Mouse (Mus musculus): ENCODE results near the gene Mymk. TPM values are rescaled to one million over a fixed set of nuclear protein-coding genes. Genes with fewer than 3 reads are reported as not detected.

Mymk gene
- polyA plus RNA-seq, 1 experiment from 2014 or later: 1.1 TPM

GRCm38 (mm10) chr2:27103554-27103953 lies 31.6 kb upstream of the Mymk start:
- WGBS: 48% methylated on average over 7 of the region's 7 CpGs
- ATAC-seq (replicated peaks; ENCODE audit: extremely low read depth, insufficient read depth, low FRiP score): no peak
- Histone ChIP-seq H3K27ac (ENCODE audit: low read length) (no peak overlapping the region), H3K9me3 (replicated peaks; ENCODE audit: control insufficient read depth, low read length) (no peaks in the 10 kb centered on the region), H3K4me3 (ENCODE audit: low read length) (no peak overlapping the region), H3K4me1 (ENCODE audit: control insufficient read depth, insufficient read depth, low read length) (peaks cover 7% of the 10 kb centered on the region), H3K27me3 (ENCODE audit: control insufficient read depth, insufficient read depth, low read length) (no peaks in the 10 kb centered on the region), H3K4me2 (ENCODE audit: low read depth, low read length) (no peak overlapping the region), H3K9ac (ENCODE audit: low read length) (no peak overlapping the region), H3K36me3 (ENCODE audit: control insufficient read depth, insufficient read depth) (no peaks in the 10 kb centered on the region)

- Histone ChIP-seq H3K4me1 (ENCODE audit: control insufficient read depth, insufficient read depth, low read length) (peaks cover 32% of the 10 kb centered on the region), H3K4me3 (ENCODE audit: low read length) (no peak overlapping the region), H3K9me3 (replicated peaks; ENCODE audit: control insufficient read depth, low read length) (no peaks in the 10 kb centered on the region), H3K27ac (ENCODE audit: low read length) (peak overlapping the region; percentile 76), H3K27me3 (ENCODE audit: control insufficient read depth, insufficient read depth, low read length) (no peaks in the 10 kb centered on the region), H3K4me2 (ENCODE audit: low read depth, low read length) (no peak overlapping the region), H3K36me3 (ENCODE audit: control insufficient read depth, insufficient read depth) (no peaks in the 10 kb centered on the region), H3K9ac (ENCODE audit: low read length) (no peak overlapping the region)
- ATAC-seq (replicated peaks; ENCODE audit: extremely low read depth, insufficient read depth, low FRiP score): peak; percentile 87
- WGBS: 3% methylated on average over 6 of the region's 6 CpGs
These were observed 25.8 kb upstream of the Mymk start for GRCm38 (mm10) chr2:27097776-27098175.

- no peaks in the 10 kb centered on the region for H3K36me3 ChIP-seq (ENCODE audit: control insufficient read depth, insufficient read depth)
- H3K27me3 ChIP-seq (ENCODE audit: control insufficient read depth, insufficient read depth, low read length): no peaks in the 10 kb centered on the region
- H3K9ac ChIP-seq (ENCODE audit: low read length): peak overlapping the region; percentile 45; the same call in 1 of the 2 replicates
- WGBS: 30% methylated on average over 6 of the region's 6 CpGs
- H3K4me1 ChIP-seq (ENCODE audit: control insufficient read depth, insufficient read depth, low read length): peaks cover 32% of the 10 kb centered on the region
- no peaks in the 10 kb centered on the region for H3K9me3 ChIP-seq (replicated peaks; ENCODE audit: control insufficient read depth, low read length)
- H3K4me3 ChIP-seq (ENCODE audit: low read length): no peak overlapping the region
- H3K27ac ChIP-seq (ENCODE audit: low read length): peak overlapping the region; percentile 76
- ATAC-seq (replicated peaks; ENCODE audit: extremely low read depth, insufficient read depth, low FRiP score): no peak; the same call in 1 of the 2 replicates
- no peak overlapping the region for H3K4me2 ChIP-seq (ENCODE audit: low read depth, low read length)
These were observed 25.3 kb upstream of the Mymk start for GRCm38 (mm10) chr2:27097241-27097656.

- H3K4me2 ChIP-seq (ENCODE audit: low read depth, low read length): peak overlapping the region; percentile 1
- H3K27me3 ChIP-seq (ENCODE audit: control insufficient read depth, insufficient read depth, low read length): no peaks in the 10 kb centered on the region
- H3K36me3 ChIP-seq (ENCODE audit: control insufficient read depth, insufficient read depth): no peaks in the 10 kb centered on the region
- H3K27ac ChIP-seq (ENCODE audit: low read length): peak overlapping the region; percentile 76
- peak overlapping the region; percentile 44; the same call in 1 of the 2 replicates for H3K9ac ChIP-seq (ENCODE audit: low read length)
- 19% methylated on average over 13 of the region's 13 CpGs for WGBS
- H3K9me3 ChIP-seq (replicated peaks; ENCODE audit: control insufficient read depth, low read length): no peaks in the 10 kb centered on the region
- ATAC-seq (replicated peaks; ENCODE audit: extremely low read depth, insufficient read depth, low FRiP score): peak; percentile 50; the same call in 1 of the 2 replicates
- H3K4me1 ChIP-seq (ENCODE audit: control insufficient read depth, insufficient read depth, low read length): peaks cover 32% of the 10 kb centered on the region
- no peak overlapping the region for H3K4me3 ChIP-seq (ENCODE audit: low read length)
These were observed 24.5 kb upstream of the Mymk start for GRCm38 (mm10) chr2:27096341-27096981.

DNA sequence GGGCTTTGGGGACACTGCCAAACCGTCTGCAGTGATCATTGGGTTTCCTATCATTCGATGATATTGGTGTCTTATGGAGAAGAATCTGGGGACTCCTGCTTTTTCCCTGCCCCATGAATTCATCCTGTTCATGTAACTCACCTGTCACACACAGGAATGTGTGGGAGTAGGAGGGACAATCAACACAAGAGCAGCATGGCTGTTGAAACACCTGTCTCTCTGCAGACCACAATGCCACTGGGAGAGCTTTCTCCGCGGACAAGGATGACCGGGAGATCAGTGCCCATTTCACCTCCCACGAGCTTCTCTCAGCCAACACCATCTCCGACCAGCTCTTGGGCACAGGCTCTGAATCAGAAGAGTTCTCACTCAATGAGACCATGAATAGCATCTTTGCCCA lies 23.2 kb upstream of the Mymk start:
- Histone ChIP-seq H3K9ac (ENCODE audit: low read length) (no peak overlapping the region), H3K27me3 (ENCODE audit: control insufficient read depth, insufficient read depth, low read length) (no peaks in the 10 kb centered on the region), H3K4me1 (ENCODE audit: control insufficient read depth, insufficient read depth, low read length) (peaks cover 32% of the 10 kb centered on the region), H3K4me2 (ENCODE audit: low read depth, low read length) (no peak overlapping the region), H3K4me3 (ENCODE audit: low read length) (no peak overlapping the region), H3K27ac (ENCODE audit: low read length) (no peak overlapping the region), H3K36me3 (ENCODE audit: control insufficient read depth, insufficient read depth) (no peaks in the 10 kb centered on the region), H3K9me3 (replicated peaks; ENCODE audit: control insufficient read depth, low read length) (no peaks in the 10 kb centered on the region)
- WGBS: 93% methylated on average over 7 of the region's 7 CpGs
- no peak for ATAC-seq (replicated peaks; ENCODE audit: extremely low read depth, insufficient read depth, low FRiP score)

GRCm38 (mm10) chr2:27089238-27089637 lies 17.3 kb upstream of the Mymk start:
- H3K4me1 ChIP-seq (ENCODE audit: control insufficient read depth, insufficient read depth, low read length): peaks cover 43% of the 10 kb centered on the region
- no peak overlapping the region for H3K9ac ChIP-seq (ENCODE audit: low read length)
- 72% methylated on average over 1 of the region's 1 CpGs for WGBS
- no peaks in the 10 kb centered on the region for H3K36me3 ChIP-seq (ENCODE audit: control insufficient read depth, insufficient read depth)
- no peaks in the 10 kb centered on the region for H3K9me3 ChIP-seq (replicated peaks; ENCODE audit: control insufficient read depth, low read length)
- H3K27me3 ChIP-seq (ENCODE audit: control insufficient read depth, insufficient read depth, low read length): no peaks in the 10 kb centered on the region
- no peak overlapping the region for H3K4me3 ChIP-seq (ENCODE audit: low read length)
- ATAC-seq (replicated peaks; ENCODE audit: extremely low read depth, insufficient read depth, low FRiP score): no peak
- no peak overlapping the region for H3K4me2 ChIP-seq (ENCODE audit: low read depth, low read length)
- no peak overlapping the region for H3K27ac ChIP-seq (ENCODE audit: low read length)

- Histone ChIP-seq H3K4me1 (ENCODE audit: control insufficient read depth, insufficient read depth, low read length) (peaks cover 48% of the 10 kb centered on the region), H3K27ac (ENCODE audit: low read length) (peak overlapping the region; percentile 66), H3K9ac (ENCODE audit: low read length) (no peak overlapping the region), H3K4me3 (ENCODE audit: low read length) (no peak overlapping the region), H3K9me3 (replicated peaks; ENCODE audit: control insufficient read depth, low read length) (no peaks in the 10 kb centered on the region), H3K4me2 (ENCODE audit: low read depth, low read length) (no peak overlapping the region), H3K36me3 (ENCODE audit: control insufficient read depth, insufficient read depth) (no peaks in the 10 kb centered on the region), H3K27me3 (ENCODE audit: control insufficient read depth, insufficient read depth, low read length) (no peaks in the 10 kb centered on the region)
- ATAC-seq (replicated peaks; ENCODE audit: extremely low read depth, insufficient read depth, low FRiP score): no peak
- 65% methylated on average over 5 of the region's 5 CpGs for WGBS
These were observed 16.7 kb upstream of the Mymk start for GRCm38 (mm10) chr2:27088700-27089099.

- no peak overlapping the region for H3K4me3 ChIP-seq (ENCODE audit: low read length)
- ATAC-seq (replicated peaks; ENCODE audit: extremely low read depth, insufficient read depth, low FRiP score): peak; percentile 63
- no peaks in the 10 kb centered on the region for H3K9me3 ChIP-seq (replicated peaks; ENCODE audit: control insufficient read depth, low read length)
- H3K27me3 ChIP-seq (ENCODE audit: control insufficient read depth, insufficient read depth, low read length): no peaks in the 10 kb centered on the region
- WGBS: 47% methylated on average over 18 of the region's 18 CpGs
- no peak overlapping the region for H3K9ac ChIP-seq (ENCODE audit: low read length)
- H3K4me2 ChIP-seq (ENCODE audit: low read depth, low read length): no peak overlapping the region
- peaks cover 51% of the 10 kb centered on the region for H3K4me1 ChIP-seq (ENCODE audit: control insufficient read depth, insufficient read depth, low read length)
- no peaks in the 10 kb centered on the region for H3K36me3 ChIP-seq (ENCODE audit: control insufficient read depth, insufficient read depth)
- H3K27ac ChIP-seq (ENCODE audit: low read length): peak overlapping the region; percentile 66
These were observed 16.2 kb upstream of the Mymk start for GRCm38 (mm10) chr2:27088071-27088644.

DNA sequence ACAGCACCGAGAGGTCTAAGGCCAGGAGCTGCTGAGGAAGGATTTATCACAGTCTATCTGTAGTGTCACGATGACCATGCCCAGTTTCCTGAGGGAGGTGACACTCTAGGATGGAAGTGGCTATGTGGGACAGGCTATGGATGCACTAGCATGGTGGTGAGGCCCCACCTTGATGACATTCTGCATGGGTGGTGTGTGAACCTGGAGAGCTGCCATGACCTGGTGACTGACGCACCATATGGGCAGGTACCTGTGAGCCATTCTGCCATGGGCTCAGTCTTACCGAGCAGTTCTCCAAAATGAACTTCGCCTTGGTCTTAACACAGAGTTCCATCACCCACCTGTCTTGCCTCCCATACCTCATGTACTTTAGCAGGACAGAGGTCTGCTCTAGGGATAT lies 15.6 kb upstream of the Mymk start:
- H3K27ac ChIP-seq (ENCODE audit: low read length): peak overlapping the region; percentile 66; the same call in 1 of the 2 replicates
- H3K9me3 ChIP-seq (replicated peaks; ENCODE audit: control insufficient read depth, low read length): no peaks in the 10 kb centered on the region
- H3K4me2 ChIP-seq (ENCODE audit: low read depth, low read length): no peak overlapping the region
- H3K27me3 ChIP-seq (ENCODE audit: control insufficient read depth, insufficient read depth, low read length): peaks cover 2% of the 10 kb centered on the region; the same call in 1 of the 2 replicates
- H3K4me1 ChIP-seq (ENCODE audit: control insufficient read depth, insufficient read depth, low read length): peaks cover 51% of the 10 kb centered on the region
- H3K9ac ChIP-seq (ENCODE audit: low read length): no peak overlapping the region
- no peaks in the 10 kb centered on the region for H3K36me3 ChIP-seq (ENCODE audit: control insufficient read depth, insufficient read depth)
- 72% methylated on average over 5 of the region's 5 CpGs for WGBS
- ATAC-seq (replicated peaks; ENCODE audit: extremely low read depth, insufficient read depth, low FRiP score): no peak
- no peak overlapping the region for H3K4me3 ChIP-seq (ENCODE audit: low read length)

All from heart, embryonic 16.5 days (tissue).